Mouse (Mus musculus) C2C12 (cell line): ENCODE measurements around the gene Ckap2l. TPM values are rescaled to one million over a fixed set of nuclear protein-coding genes. Genes with fewer than 3 reads are reported as not detected.

ENCODE experiments used
- H3K27me3 ChIP-seq: one replicate; pipeline ENCODE4 v1.6.1; 2011; ENCODE audit not compliant: control insufficient read depth, insufficient read depth, insufficient read length
- H3K36me3 ChIP-seq: one replicate; pipeline ENCODE4 v1.6.1; 2011; ENCODE audit not compliant: control insufficient read depth, insufficient read depth
- H3K4me3 ChIP-seq: one replicate; pipeline ENCODE4 v1.5.1; 2011; ENCODE audit warnings: mild to moderate bottlenecking, control low read depth; ENCODE audit not compliant: poor library complexity, insufficient read depth, severe bottlenecking
- H3K79me2 ChIP-seq: one replicate; pipeline ENCODE4 v1.6.1; 2011; ENCODE audit not compliant: control insufficient read depth, insufficient read depth
- H3K79me3 ChIP-seq: one replicate; pipeline ENCODE4 v1.6.1; 2011; ENCODE audit warnings: low read depth, control low read depth
- H3ac ChIP-seq: one replicate; pipeline ENCODE3; 2011; ENCODE audit warnings: low read depth; ENCODE audit not compliant: control insufficient read depth, insufficient read length
- CEBPB ChIP-seq: IDR thresholded peaks from one replicate; pipeline ENCODE4 v1.6.1; 2011; ENCODE audit warnings: low read depth, mild to moderate bottlenecking, control low read depth, moderate library complexity
- CTCF ChIP-seq: IDR thresholded peaks from one replicate; pipeline ENCODE4 v1.5.1; 2011; ENCODE audit not compliant: control insufficient read depth, insufficient read depth, insufficient read length
- FOSL1 ChIP-seq: IDR thresholded peaks from one replicate; pipeline ENCODE4 v1.8.0; 2011; ENCODE audit warnings: mild to moderate bottlenecking, low read length; ENCODE audit not compliant: poor library complexity, insufficient read depth, severe bottlenecking
- MAX ChIP-seq: IDR thresholded peaks from one replicate; pipeline ENCODE4 v1.6.1; 2011; ENCODE audit warnings: mild to moderate bottlenecking, control low read depth
- MYOD1 ChIP-seq: IDR thresholded peaks from one replicate; pipeline ENCODE4 v1.6.1; 2011; ENCODE audit warnings: low read depth; ENCODE audit not compliant: control insufficient read depth, insufficient read length
- MYOG ChIP-seq: IDR thresholded peaks from one replicate; pipeline ENCODE4 v1.6.1; 2011; ENCODE audit not compliant: control insufficient read depth, insufficient read length; ENCODE audit errors: extremely low read depth
- USF1 ChIP-seq: IDR thresholded peaks from one replicate; pipeline ENCODE4 v1.6.1; 2011; ENCODE audit warnings: low read depth, mild to moderate bottlenecking, control low read depth, moderate library complexity
- polyA plus RNA-seq: library from polyadenylated mRNA; unstranded; fragments of >200 nt; fragmentation: generic; extraction: Trizol; gene quantifications from one replicate; pipeline ENCODE4 v1.2.1, GENCODE M21; 2012; ENCODE audit warnings: missing spikeins

Ckap2l gene
- polyA plus RNA-seq, 1 experiment: 17.9 TPM

- Histone ChIP-seq H3K79me3 (no peaks in the 10 kb centered on the region), H3K4me3 (no peak overlapping the region), H3ac (no peak overlapping the region), H3K36me3 (no peaks in the 10 kb centered on the region), H3K27me3 (no peaks in the 10 kb centered on the region), H3K79me2 (no peaks in the 10 kb centered on the region)
- TF ChIP-seq FOSL1 (no peak), CEBPB (no peak), MYOG (no peak), CTCF (no peak), USF1 (no peak), MYOD1 (no peak), MAX (no peak)
Observed at GRCm38 (mm10) chr2:129313934-129314333, 16.9 kb upstream of the Ckap2l start.

- Histone ChIP-seq H3K79me3 (no peaks in the 10 kb centered on the region), H3K4me3 (no peak within 1 kb of the TSS), H3ac (no peak within 1 kb of the TSS), H3K79me2 (no peaks in the 10 kb centered on the region), H3K36me3 (no peaks in the 10 kb centered on the region), H3K27me3 (no peaks in the 10 kb centered on the region)
- TF ChIP-seq MAX (no peak), FOSL1 (no peak), CTCF (no peak), MYOG (no peak), CEBPB (no peak), USF1 (no peak), MYOD1 (no peak)
Observed at GRCm38 (mm10) chr2:129309836-129310235, 12.8 kb upstream of the Ckap2l start, which contains the start of gene Il1a. Gene Il1a, minus strand, starts transcription at chr2:129309972.

GRCm38 (mm10) chr2:129306020-129306419 lies 9.0 kb upstream of the Ckap2l start:
- TF ChIP-seq MYOG (no peak), CEBPB (no peak), MAX (no peak), MYOD1 (no peak)
- Histone ChIP-seq H3K27me3 (no peaks in the 10 kb centered on the region), H3ac (no peak overlapping the region), H3K79me3 (no peaks in the 10 kb centered on the region), H3K4me3 (no peak overlapping the region), H3K36me3 (no peaks in the 10 kb centered on the region), H3K79me2 (no peaks in the 10 kb centered on the region)

- H3K79me2 ChIP-seq: peaks cover 28% of the 10 kb centered on the region
- peaks cover 24% of the 10 kb centered on the region for H3K79me3 ChIP-seq
- no peaks in the 10 kb centered on the region for H3K27me3 ChIP-seq
- H3K36me3 ChIP-seq: peaks cover 18% of the 10 kb centered on the region
- peak overlapping the region; percentile 95 for H3K4me3 ChIP-seq
- H3ac ChIP-seq: peak overlapping the region; percentile 69
- TF ChIP-seq FOSL1 (no peak), MAX (no peak), CEBPB (peak; percentile 49)
Observed at GRCm38 (mm10) chr2:129297589-129297982, 574 bp upstream of the Ckap2l start.

GRCm38 (mm10) chr2:129296086-129296485 lies 926 bp downstream of the Ckap2l start:
- H3K27me3 ChIP-seq: no peaks in the 10 kb centered on the region
- H3K4me3 ChIP-seq: peak overlapping the region; percentile 95
- peaks cover 21% of the 10 kb centered on the region for H3K36me3 ChIP-seq
- no peak for TF ChIP-seq CEBPB
- no peak for TF ChIP-seq MYOD1
- no peak for TF ChIP-seq USF1
- no peak for TF ChIP-seq FOSL1
- no peak for TF ChIP-seq CTCF
- no peak for TF ChIP-seq MYOG
- no peak for TF ChIP-seq MAX
- peaks cover 28% of the 10 kb centered on the region for H3K79me2 ChIP-seq
- H3K79me3 ChIP-seq: peaks cover 26% of the 10 kb centered on the region
- peak overlapping the region; percentile 85 for H3ac ChIP-seq

GRCm38 (mm10) chr2:129295075-129295474 lies 1.9 kb downstream of the Ckap2l start:
- H3K36me3 ChIP-seq: peaks cover 31% of the 10 kb centered on the region
- no peaks in the 10 kb centered on the region for H3K27me3 ChIP-seq
- peaks cover 28% of the 10 kb centered on the region for H3K79me2 ChIP-seq
- peaks cover 26% of the 10 kb centered on the region for H3K79me3 ChIP-seq
- H3ac ChIP-seq: no peak overlapping the region
- H3K4me3 ChIP-seq: no peak overlapping the region
- no peak for TF ChIP-seq CEBPB
- no peak for TF ChIP-seq MAX
- TF ChIP-seq FOSL1: no peak
